Mouse (Mus musculus) heart, embryonic 15.5 days (tissue): ENCODE results near the gene Gm13090. TPM values are rescaled to one million over a fixed set of nuclear protein-coding genes. Genes with fewer than 3 reads are reported as not detected.

Experiments
- ATAC-seq: fragments of 200-750 bp; cut with Nextera tagmentation; replicated peaks from 2 replicates; pipeline ENCODE4 v1.8.0; 2017; ENCODE audit warnings: low read depth, moderate TSS enrichment; ENCODE audit not compliant: insufficient number of reproducible peaks, insufficient read depth, low FRiP score
- H3K27ac ChIP-seq: fragments of 300-500 bp; sonication (generic); 2 replicates; pipeline ENCODE4 v1.5.1; 2015; ENCODE audit warnings: mild to moderate bottlenecking, inconsistent platforms
- H3K27me3 ChIP-seq: fragments of 300-500 bp; sonication (generic); 2 replicates; pipeline ENCODE4 v1.6.1; 2015; ENCODE audit warnings: inconsistent platforms
- H3K36me3 ChIP-seq: fragments of 300-500 bp; sonication (generic); 2 replicates; pipeline ENCODE4 v1.6.1; 2015; ENCODE audit warnings: mild to moderate bottlenecking, inconsistent platforms
- H3K4me1 ChIP-seq: fragments of 300-500 bp; sonication (generic); replicated peaks from 2 replicates; pipeline ENCODE4 v1.6.1; 2015; ENCODE audit warnings: inconsistent platforms
- H3K4me2 ChIP-seq: fragments of 300-500 bp; sonication (generic); 2 replicates; pipeline ENCODE4 v1.6.1; 2015; ENCODE audit warnings: inconsistent platforms, mild to moderate bottlenecking, moderate library complexity
- H3K4me3 ChIP-seq: fragments of 300-500 bp; sonication (generic); 2 replicates; pipeline ENCODE4 v1.5.1; 2015; ENCODE audit warnings: mild to moderate bottlenecking, inconsistent platforms
- H3K9ac ChIP-seq: fragments of 300-500 bp; sonication (generic); 2 replicates; pipeline ENCODE4 v1.6.1; 2015; ENCODE audit warnings: mild to moderate bottlenecking, inconsistent platforms
- H3K9me3 ChIP-seq: fragments of 300-500 bp; sonication (generic); replicated peaks from 2 replicates; pipeline ENCODE4 v1.6.1; 2016; ENCODE audit warnings: inconsistent platforms
- WGBS: fragments of 180-500 bp; shearing (Covaris S2); methylation state at CpG from one replicate; pipeline ENCODE4 v1.1.7; 2015; ENCODE audit warnings: mixed read lengths; 5-methylcytosine and 5-hydroxymethylcytosine counted together
- polyA plus RNA-seq: library from polyadenylated mRNA; unstranded; fragments of >200 nt; fragmentation: Nextera tagmentation; extraction: Ambion mirVana; gene quantifications from 2 replicates; pipeline ENCODE4 v1.2.1, GENCODE M21; 2015

Gene Gm13090
- polyA plus RNA-seq, 1 experiment from 2014 or later = not detected

DNA sequence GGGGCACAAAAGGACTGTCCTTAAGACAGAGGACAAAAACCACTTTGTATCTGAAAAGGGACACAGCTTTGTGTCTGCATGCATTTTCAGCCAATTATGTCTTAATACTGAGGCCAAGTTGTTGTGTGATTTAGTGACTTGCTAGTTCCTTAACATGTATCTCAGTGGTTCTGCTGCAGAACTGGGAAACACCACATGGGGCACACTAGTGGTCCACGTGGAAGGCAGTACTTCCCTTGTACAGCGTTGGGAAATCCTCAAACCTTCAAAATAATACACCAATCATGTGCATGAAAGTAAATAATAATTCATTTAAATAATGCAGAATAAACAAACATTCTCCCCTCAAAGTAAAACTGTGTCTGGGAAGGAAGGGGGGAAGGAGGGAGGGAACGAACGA is 20.6 kb upstream of the Gm13090 start:
- peaks cover 25% of the 10 kb centered on the region; the same call in 1 of the 2 replicates for H3K36me3 ChIP-seq
- WGBS = 57% methylated on average over 4 of the region's 4 CpGs
- H3K27ac ChIP-seq = no peak overlapping the region
- H3K4me3 ChIP-seq = no peak overlapping the region
- no peaks in the 10 kb centered on the region for H3K27me3 ChIP-seq
- H3K4me1 ChIP-seq = 0 out of 2 replicates have a peak, but pooled peaks cover 2% of the 10 kb centered on the region
- ATAC-seq = no peak
- no peak overlapping the region for H3K9ac ChIP-seq
- H3K9me3 ChIP-seq = no peaks in the 10 kb centered on the region
- H3K4me2 ChIP-seq = no peak overlapping the region

DNA sequence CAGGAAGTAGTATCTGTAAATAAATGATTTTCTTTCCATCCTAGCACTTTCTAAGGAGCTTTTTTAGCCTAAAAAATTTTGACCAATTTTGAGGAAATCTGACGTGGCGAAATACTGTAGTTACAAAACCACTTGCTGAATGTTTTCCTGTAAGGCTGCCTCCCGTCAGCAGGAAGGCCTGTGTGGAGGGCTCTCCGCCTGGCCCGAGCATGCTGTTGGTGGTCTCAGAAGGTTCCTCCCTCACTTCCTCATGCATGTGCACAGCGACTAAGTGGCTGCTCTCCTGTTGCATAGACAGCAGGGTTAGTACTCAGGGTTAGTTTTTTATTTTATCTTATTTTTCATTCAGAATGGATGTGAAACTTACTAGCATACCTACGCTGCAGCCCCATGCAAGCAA is 18.4 kb upstream of the Gm13090 start:
- no peak overlapping the region for H3K27ac ChIP-seq
- peaks cover 40% of the 10 kb centered on the region; the same call in 1 of the 2 replicates for H3K36me3 ChIP-seq
- no peaks in the 10 kb centered on the region for H3K27me3 ChIP-seq
- no peak overlapping the region for H3K4me3 ChIP-seq
- peaks cover 11% of the 10 kb centered on the region; the same call in 1 of the 2 replicates for H3K4me1 ChIP-seq
- ATAC-seq = no peak
- WGBS = 72% methylated on average over 7 of the region's 7 CpGs
- H3K9me3 ChIP-seq = no peaks in the 10 kb centered on the region
- H3K4me2 ChIP-seq = no peak overlapping the region
- H3K9ac ChIP-seq = no peak overlapping the region

DNA sequence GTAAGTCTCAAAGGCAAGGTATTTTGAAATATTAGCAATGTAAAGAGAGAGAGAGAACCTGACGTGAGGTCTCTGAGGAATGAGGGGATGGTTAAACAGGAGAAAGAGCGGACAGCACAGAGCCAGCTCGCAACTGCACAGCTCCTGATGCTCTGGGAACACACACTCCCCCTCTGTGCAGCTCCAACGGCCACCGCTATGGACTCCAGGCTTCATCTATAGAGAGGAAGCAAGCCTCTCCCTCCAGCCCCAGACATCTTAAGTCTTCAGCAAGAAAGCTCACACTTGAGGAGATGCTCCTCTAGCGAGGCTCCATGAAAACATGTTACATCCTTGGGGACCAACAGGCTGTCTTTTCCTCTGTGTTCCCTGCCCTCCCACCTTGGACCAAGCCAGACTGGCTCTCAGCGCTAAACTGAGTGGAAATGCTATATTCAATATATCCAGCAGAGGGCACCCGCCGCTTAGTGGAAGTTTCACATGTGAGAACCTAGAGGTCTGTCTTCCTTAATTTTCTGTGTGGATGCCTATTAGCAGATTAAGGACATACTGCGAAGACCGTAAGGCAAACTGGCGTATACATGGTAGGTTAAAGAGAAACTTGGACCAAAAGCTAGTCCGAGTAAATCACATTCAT is 16.1 kb upstream of the Gm13090 start:
- H3K9ac ChIP-seq = no peak overlapping the region
- H3K4me3 ChIP-seq = no peak overlapping the region
- H3K9me3 ChIP-seq = no peaks in the 10 kb centered on the region
- H3K27ac ChIP-seq = no peak overlapping the region
- ATAC-seq = 0 out of 2 replicates have a peak, but pooled peaks have one; percentile 39
- H3K4me2 ChIP-seq = no peak overlapping the region
- peaks cover 47% of the 10 kb centered on the region for H3K36me3 ChIP-seq
- H3K27me3 ChIP-seq = no peaks in the 10 kb centered on the region
- peaks cover 11% of the 10 kb centered on the region; the same call in 1 of the 2 replicates for H3K4me1 ChIP-seq
- WGBS = 46% methylated on average over 13 of the region's 13 CpGs

- WGBS = 79% methylated on average over 15 of the region's 15 CpGs
- H3K4me1 ChIP-seq = peaks cover 11% of the 10 kb centered on the region; the same call in 1 of the 2 replicates
- peaks cover 58% of the 10 kb centered on the region for H3K36me3 ChIP-seq
- no peak for ATAC-seq
- H3K4me3 ChIP-seq = no peak overlapping the region
- H3K9me3 ChIP-seq = no peaks in the 10 kb centered on the region
- no peaks in the 10 kb centered on the region for H3K27me3 ChIP-seq
- no peak overlapping the region for H3K9ac ChIP-seq
- H3K4me2 ChIP-seq = no peak overlapping the region
- H3K27ac ChIP-seq = peak overlapping the region; percentile 35
Observed at GRCm38 (mm10) chr4:151074817-151075216, 14.6 kb upstream of the Gm13090 start.

DNA sequence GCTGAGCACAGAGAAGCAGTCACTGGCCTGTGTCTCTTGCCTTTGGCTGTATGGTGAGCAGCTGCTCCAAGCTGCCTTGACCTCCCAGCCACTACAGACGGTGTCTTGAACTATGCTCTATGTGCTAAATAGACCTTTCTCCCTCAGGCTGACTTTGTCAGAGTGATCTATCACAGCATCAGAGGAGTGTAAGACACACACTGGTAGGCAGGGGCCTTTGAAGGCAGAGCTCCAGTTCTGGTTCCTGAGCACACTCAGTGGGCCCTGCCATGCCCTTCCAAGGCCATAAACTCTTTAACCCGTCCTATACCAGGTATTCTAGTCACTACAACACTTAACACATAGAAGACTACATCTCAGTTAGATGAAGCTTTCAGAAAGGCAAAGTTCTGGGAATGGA is 8.0 kb upstream of the Gm13090 start:
- no peaks in the 10 kb centered on the region for H3K9me3 ChIP-seq
- no peak overlapping the region for H3K9ac ChIP-seq
- no peak overlapping the region for H3K4me2 ChIP-seq
- no peaks in the 10 kb centered on the region for H3K27me3 ChIP-seq
- no peak overlapping the region for H3K27ac ChIP-seq
- H3K36me3 ChIP-seq = peaks cover 43% of the 10 kb centered on the region
- no peak for ATAC-seq
- no peak overlapping the region for H3K4me3 ChIP-seq
- 84% methylated on average over 2 of the region's 2 CpGs for WGBS
- H3K4me1 ChIP-seq = peaks cover 33% of the 10 kb centered on the region

- ATAC-seq = no peak
- no peaks in the 10 kb centered on the region for H3K9me3 ChIP-seq
- no peak overlapping the region for H3K9ac ChIP-seq
- WGBS = 89% methylated on average over 13 of the region's 13 CpGs
- H3K36me3 ChIP-seq = peaks cover 38% of the 10 kb centered on the region
- no peak overlapping the region for H3K4me2 ChIP-seq
- no peaks in the 10 kb centered on the region for H3K27me3 ChIP-seq
- H3K4me3 ChIP-seq = no peak overlapping the region
- H3K27ac ChIP-seq = peak overlapping the region; percentile 93
- peaks cover 33% of the 10 kb centered on the region for H3K4me1 ChIP-seq
Observed at GRCm38 (mm10) chr4:151081977-151082376, 7.4 kb upstream of the Gm13090 start.

DNA sequence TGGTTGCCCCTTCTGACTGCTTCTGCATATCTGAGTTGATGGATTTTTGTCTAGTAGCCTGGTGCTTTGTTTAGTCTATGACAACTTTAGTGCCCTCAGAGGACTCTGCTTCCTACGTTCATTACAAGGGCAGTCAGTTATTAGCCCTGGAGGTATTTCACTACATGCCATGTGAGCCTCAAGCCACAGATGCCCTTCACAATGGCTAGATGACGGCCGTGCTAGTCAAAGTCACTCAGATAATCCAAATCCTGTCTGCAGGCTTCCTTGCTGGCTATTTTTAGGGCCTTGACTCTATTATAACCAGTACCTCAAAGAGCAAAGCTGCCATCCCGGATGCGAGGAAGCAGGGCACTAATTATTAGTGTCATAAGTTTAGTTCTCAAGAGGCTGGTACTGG is 6.3 kb upstream of the Gm13090 start:
- Histone ChIP-seq H3K4me1 (peaks cover 33% of the 10 kb centered on the region), H3K4me2 (0 out of 2 replicates have a peak overlapping the region, but pooled peaks have one; percentile 14), H3K9me3 (no peaks in the 10 kb centered on the region), H3K4me3 (no peak overlapping the region), H3K27ac (peak overlapping the region; percentile 93), H3K27me3 (no peaks in the 10 kb centered on the region), H3K36me3 (peaks cover 35% of the 10 kb centered on the region), H3K9ac (no peak overlapping the region)
- 40% methylated on average over 5 of the region's 5 CpGs for WGBS
- ATAC-seq = peak; percentile 54

GRCm38 (mm10) chr4:151087358-151087757 is 2.0 kb upstream of the Gm13090 start:
- Histone ChIP-seq H3K4me3 (no peak overlapping the region), H3K9ac (no peak overlapping the region), H3K4me1 (peaks cover 53% of the 10 kb centered on the region), H3K36me3 (peaks cover 10% of the 10 kb centered on the region; the same call in 1 of the 2 replicates), H3K4me2 (no peak overlapping the region), H3K9me3 (no peaks in the 10 kb centered on the region), H3K27ac (no peak overlapping the region), H3K27me3 (no peaks in the 10 kb centered on the region)
- 100% methylated on average over 1 of the region's 1 CpGs for WGBS
- ATAC-seq = no peak

DNA sequence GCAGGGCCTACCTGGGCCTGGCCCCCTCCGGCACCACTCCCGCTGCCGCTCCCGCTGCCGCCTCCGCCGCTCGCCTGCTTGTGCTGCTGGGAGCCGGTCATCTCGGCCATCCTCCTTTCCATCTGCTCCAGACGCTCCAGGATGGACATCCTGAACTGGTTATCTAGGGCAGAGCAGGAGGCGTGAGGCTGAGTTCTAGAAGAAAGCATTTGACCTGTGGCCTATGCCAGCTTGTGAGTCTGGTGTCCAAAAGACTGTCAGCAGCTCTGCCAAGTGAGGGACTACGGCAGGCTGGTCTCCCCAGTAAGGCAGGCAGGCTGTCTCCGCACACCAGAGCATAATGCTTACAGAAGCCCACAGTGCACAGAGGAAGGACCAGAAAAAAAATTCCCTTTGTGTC is 551 bp upstream of the Gm13090 start:
- 74% methylated on average over 14 of the region's 14 CpGs for WGBS
- peaks cover 10% of the 10 kb centered on the region; the same call in 1 of the 2 replicates for H3K36me3 ChIP-seq
- H3K4me3 ChIP-seq = no peak overlapping the region
- no peaks in the 10 kb centered on the region for H3K27me3 ChIP-seq
- no peak for ATAC-seq
- H3K27ac ChIP-seq = peak overlapping the region; percentile 59
- no peak overlapping the region for H3K4me2 ChIP-seq
- H3K4me1 ChIP-seq = peaks cover 47% of the 10 kb centered on the region
- H3K9ac ChIP-seq = 0 out of 2 replicates have a peak overlapping the region, but pooled peaks have one; percentile 9
- H3K9me3 ChIP-seq = no peaks in the 10 kb centered on the region

- no peaks in the 10 kb centered on the region for H3K36me3 ChIP-seq
- no peak overlapping the region for H3K9ac ChIP-seq
- H3K4me3 ChIP-seq = no peak overlapping the region
- no peaks in the 10 kb centered on the region for H3K27me3 ChIP-seq
- H3K4me2 ChIP-seq = peak overlapping the region; percentile 59; the same call in 1 of the 2 replicates
- H3K9me3 ChIP-seq = no peaks in the 10 kb centered on the region
- 32% methylated on average over 2 of the region's 2 CpGs for WGBS
- peak overlapping the region; percentile 97 for H3K27ac ChIP-seq
- ATAC-seq = no peak
- H3K4me1 ChIP-seq = peaks cover 51% of the 10 kb centered on the region
Observed at GRCm38 (mm10) chr4:151095207-151095606, 5.8 kb downstream of the Gm13090 start.

DNA sequence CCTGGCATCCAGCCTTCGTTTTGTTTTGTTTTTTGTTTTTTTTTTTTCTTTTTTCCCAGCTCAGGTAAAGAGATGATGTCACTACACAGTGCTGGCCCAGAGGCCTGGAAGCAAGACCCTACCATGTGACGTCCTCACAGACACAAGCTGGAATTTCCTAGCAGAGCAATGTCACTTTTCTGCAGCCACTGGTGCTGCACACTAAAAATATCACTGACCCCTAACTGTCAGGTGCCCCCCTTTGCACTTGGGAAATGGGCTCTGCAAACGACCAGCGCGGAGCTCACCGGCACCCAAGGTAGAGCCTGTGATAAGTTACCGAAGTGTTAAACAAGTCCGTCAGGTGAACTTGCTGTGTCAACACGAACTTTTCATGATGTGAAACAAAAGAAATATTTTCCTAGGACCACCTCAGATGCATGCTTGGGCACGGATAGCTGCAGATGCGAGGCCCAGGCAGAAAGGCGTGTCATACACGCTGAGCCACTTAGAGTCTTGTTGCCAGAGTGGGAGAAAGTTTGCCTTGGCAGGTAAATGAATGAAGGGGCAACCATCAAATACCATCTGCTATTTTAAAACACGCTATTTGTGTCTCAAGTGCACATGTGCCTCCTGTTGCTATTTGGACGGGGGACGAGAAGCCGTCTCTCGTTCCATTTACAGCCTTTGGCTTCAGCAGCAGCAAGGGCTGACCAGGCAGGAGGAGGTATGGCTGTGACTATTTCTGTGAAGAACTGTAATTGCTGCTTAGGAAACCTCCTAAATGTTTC is 7.1 kb downstream of the Gm13090 start:
- H3K9me3 ChIP-seq = no peaks in the 10 kb centered on the region
- no peaks in the 10 kb centered on the region for H3K27me3 ChIP-seq
- WGBS = 41% methylated on average over 18 of the region's 18 CpGs
- peak overlapping the region; percentile 97 for H3K27ac ChIP-seq
- H3K4me1 ChIP-seq = peaks cover 48% of the 10 kb centered on the region
- no peaks in the 10 kb centered on the region for H3K36me3 ChIP-seq
- H3K4me3 ChIP-seq = peak overlapping the region; percentile 37
- H3K4me2 ChIP-seq = peak overlapping the region; percentile 59
- peak overlapping the region; percentile 45; the same call in 1 of the 2 replicates for H3K9ac ChIP-seq
- peak; percentile 69 for ATAC-seq
